Mouse (Mus musculus) small intestine, adult 2 months (tissue): ENCODE results near the gene Gm49416.

Experiments used
- CTCF ChIP-seq: fragments of 200-500 bp; IDR thresholded peaks from 2 replicates; pipeline ENCODE4 v1.5.1; 2012; ENCODE audit warnings: low read depth, mild to moderate bottlenecking, control low read depth, inconsistent platforms, low read length, moderate library complexity, mixed read lengths; ENCODE audit not compliant: insufficient replicate concordance, insufficient read length; ENCODE audit errors: extremely low read depth
- POLR2A ChIP-seq: fragments of 200-500 bp; IDR thresholded peaks from 2 replicates; pipeline ENCODE4 v1.6.1; 2012; ENCODE audit warnings: low read depth, mild to moderate bottlenecking, control low read depth, inconsistent platforms, low read length, moderate library complexity

- no peak for TF ChIP-seq CTCF
- TF ChIP-seq POLR2A = no peak
These were observed 10.4 kb downstream of the Gm49416 start for GRCm38 (mm10) chr19:8899079-8899478.
